Mouse (Mus musculus) forebrain, embryonic 10.5 days (tissue): ENCODE measurements around the gene Traf4. TPM values are rescaled to one million over a fixed set of nuclear protein-coding genes. Genes with fewer than 3 reads are reported as not detected.

ENCODE experiments used
- DNase-seq: peaks from one replicate; pipeline ENCODE4 v3.0.0-alpha.2; 2017; ENCODE audit warnings: low spot score; ENCODE audit errors: extremely low spot score
- H3K27ac ChIP-seq: fragments of 300-500 bp; sonication (generic); 2 replicates; pipeline ENCODE4 v1.5.1; 2016; ENCODE audit warnings: mild to moderate bottlenecking
- H3K27me3 ChIP-seq: fragments of 300-500 bp; sonication (generic); 2 replicates; pipeline ENCODE4 v1.6.1; 2016; ENCODE audit warnings: mild to moderate bottlenecking; ENCODE audit not compliant: poor library complexity, severe bottlenecking
- H3K36me3 ChIP-seq: fragments of 300-500 bp; sonication (generic); replicated peaks from 2 replicates; pipeline ENCODE4 v1.6.1; 2016; ENCODE audit warnings: mild to moderate bottlenecking, moderate library complexity
- H3K4me1 ChIP-seq: fragments of 300-500 bp; sonication (generic); 2 replicates; pipeline ENCODE4 v1.6.1; 2016
- H3K4me3 ChIP-seq: fragments of 300-500 bp; sonication (generic); 2 replicates; pipeline ENCODE4 v1.5.1; 2016; ENCODE audit warnings: mild to moderate bottlenecking, moderate library complexity
- H3K9me3 ChIP-seq: fragments of 300-500 bp; sonication (generic); 2 replicates; pipeline ENCODE4 v1.6.1; 2016; ENCODE audit warnings: mild to moderate bottlenecking, moderate library complexity
- WGBS: fragments of 180-500 bp; shearing (Covaris S2); methylation state at CpG from one replicate; pipeline ENCODE4 v1.1.7; 2016; 5-methylcytosine and 5-hydroxymethylcytosine counted together
- microRNA-seq: library from miRNA; unstranded; fragments of <30 nt; microRNA quantifications from one replicate; pipeline ENCODE4, GENCODE M21; 2017
- polyA plus RNA-seq: library from polyadenylated mRNA; unstranded; fragments of >200 nt; fragmentation: Nextera tagmentation; extraction: Ambion mirVana; gene quantifications from 2 replicates; pipeline ENCODE4 v1.2.1, GENCODE M21; 2016

Traf4 gene
- polyA plus RNA-seq, 1 experiment from 2014 or later, result 104 TPM

DNA sequence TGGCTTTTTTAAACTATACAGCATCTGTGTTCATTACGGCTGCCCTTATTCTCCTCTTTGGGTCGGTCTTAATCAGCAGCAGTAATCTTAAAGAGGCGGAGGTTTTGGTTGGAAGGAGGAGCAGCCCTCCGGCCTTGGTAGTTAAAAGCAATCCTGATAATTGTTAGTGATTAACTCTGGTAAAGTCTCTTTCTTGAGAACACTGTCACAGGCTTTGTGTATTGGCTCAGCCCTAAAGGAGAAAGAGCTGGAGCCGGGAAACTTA lies 49.3 kb downstream of the Traf4 start:
- H3K27me3 ChIP-seq, result no peaks in the 10 kb centered on the region
- H3K27ac ChIP-seq, result peak overlapping the region; percentile 96
- WGBS, result 5% methylated on average over 5 of the region's 5 CpGs
- H3K36me3 ChIP-seq, result 0 out of 2 replicates have a peak, but pooled peaks cover 3% of the 10 kb centered on the region
- H3K4me3 ChIP-seq, result peak overlapping the region; percentile 74
- peaks cover 41% of the 10 kb centered on the region for H3K4me1 ChIP-seq
- DNase-seq, result no peak
- H3K9me3 ChIP-seq, result no peaks in the 10 kb centered on the region

DNA sequence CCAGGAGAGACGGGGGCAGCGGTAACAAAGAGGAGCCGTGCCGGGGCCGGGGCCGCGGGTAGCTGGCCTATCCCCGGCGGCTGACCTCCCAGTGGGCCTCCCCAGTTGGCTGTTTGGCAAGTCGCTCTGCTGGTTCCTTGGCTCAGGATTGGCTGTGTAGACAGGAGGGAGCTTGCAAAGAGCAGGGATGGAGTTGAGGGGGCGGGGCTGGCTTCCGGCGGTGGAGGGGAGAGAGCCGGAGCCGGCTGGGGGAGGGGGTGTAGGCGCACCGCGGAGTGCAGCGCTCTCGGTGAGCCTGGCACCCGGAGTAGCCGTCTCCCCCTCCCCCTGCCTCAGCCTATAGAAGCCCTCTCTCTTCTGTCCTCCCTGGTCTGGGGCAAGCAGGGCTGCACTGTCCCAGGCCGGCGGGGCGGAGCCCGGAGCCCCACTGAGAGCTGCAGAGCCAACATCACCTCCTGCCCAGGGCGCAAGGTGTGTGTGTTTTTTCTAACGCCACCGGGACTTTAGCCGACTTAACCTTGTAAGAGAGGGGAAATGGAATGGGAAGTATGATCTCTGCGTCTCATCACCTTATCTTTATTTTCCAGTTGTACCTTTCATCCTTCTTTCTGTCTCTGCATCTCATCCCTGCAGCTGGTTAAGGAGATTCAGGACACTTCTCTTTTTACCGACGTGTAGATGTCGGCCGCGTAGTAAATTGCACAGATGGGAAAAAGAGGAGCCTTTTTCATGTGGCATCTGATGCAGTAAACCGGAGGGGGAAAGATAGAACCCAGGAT lies 49.8 kb downstream of the Traf4 start:
- peak; percentile 99 for DNase-seq
- 0 out of 2 replicates have a peak, but pooled peaks cover 3% of the 10 kb centered on the region for H3K36me3 ChIP-seq
- H3K9me3 ChIP-seq, result no peaks in the 10 kb centered on the region
- H3K4me3 ChIP-seq, result peak overlapping the region; percentile 74
- no peaks in the 10 kb centered on the region for H3K27me3 ChIP-seq
- peaks cover 41% of the 10 kb centered on the region for H3K4me1 ChIP-seq
- WGBS, result under 1% methylated on average over 37 of the region's 37 CpGs
- H3K27ac ChIP-seq, result peak overlapping the region; percentile 96

DNA sequence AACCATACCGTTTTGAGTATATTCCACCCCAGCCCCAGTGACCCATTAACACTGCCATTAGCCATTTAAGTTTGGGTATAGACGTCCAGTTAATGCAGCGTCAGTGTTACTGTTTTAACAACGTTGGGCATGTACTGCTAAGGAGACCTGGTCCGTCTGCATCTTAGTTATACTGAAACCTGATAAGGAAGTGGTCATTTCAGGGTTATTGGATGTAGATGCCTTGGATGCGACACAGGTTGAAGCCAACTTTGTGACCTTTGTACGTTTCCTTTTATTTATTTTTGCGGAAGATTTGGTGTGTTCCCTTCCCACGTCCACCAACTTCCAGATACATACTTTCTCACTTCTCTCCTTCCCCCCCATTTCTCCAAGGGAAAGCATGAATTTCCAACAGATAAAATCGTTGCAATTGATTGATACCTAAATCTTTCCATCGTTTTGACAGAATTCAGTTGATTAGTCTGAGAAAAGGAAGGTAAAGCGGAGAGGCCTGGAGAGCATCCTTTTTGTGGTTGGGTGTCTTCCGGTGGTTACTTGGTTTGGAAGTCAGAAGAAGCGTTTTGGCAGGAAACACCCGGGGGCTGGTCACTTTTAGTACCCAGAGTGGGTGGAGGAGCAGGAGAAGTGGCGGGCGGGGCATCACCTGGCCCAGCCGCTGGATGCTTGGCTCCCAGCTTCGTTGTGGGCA lies 50.6 kb downstream of the Traf4 start:
- 0 out of 2 replicates have a peak, but pooled peaks cover 3% of the 10 kb centered on the region for H3K36me3 ChIP-seq
- no peaks in the 10 kb centered on the region for H3K27me3 ChIP-seq
- WGBS, result 14% methylated on average over 19 of the region's 19 CpGs
- peak; percentile 21 for DNase-seq
- peaks cover 41% of the 10 kb centered on the region for H3K4me1 ChIP-seq
- peak overlapping the region; percentile 96 for H3K27ac ChIP-seq
- H3K9me3 ChIP-seq, result no peaks in the 10 kb centered on the region
- H3K4me3 ChIP-seq, result peak overlapping the region; percentile 74

DNA sequence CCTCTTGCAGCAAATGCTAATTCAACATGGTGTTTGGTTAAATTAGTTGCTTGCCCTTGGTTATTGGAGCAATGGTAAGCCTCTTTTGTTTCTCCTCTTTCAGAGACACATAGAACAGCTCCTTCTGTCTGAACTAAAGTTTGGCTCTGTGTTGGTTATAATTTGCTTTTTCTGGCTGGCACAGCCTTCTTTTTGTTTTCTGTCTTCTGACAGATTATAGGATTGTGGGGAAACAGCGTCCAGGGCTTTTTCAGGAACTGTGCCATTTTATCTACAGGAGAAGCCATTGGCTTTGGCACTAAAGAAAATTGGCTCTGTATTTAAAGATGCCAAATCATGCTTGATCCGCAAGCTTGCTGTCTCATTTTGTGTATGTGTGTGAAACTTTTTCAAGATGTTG lies 51.8 kb downstream of the Traf4 start:
- H3K36me3 ChIP-seq, result 0 out of 2 replicates have a peak, but pooled peaks cover 3% of the 10 kb centered on the region
- no peaks in the 10 kb centered on the region for H3K9me3 ChIP-seq
- H3K4me1 ChIP-seq, result peaks cover 41% of the 10 kb centered on the region
- DNase-seq, result no peak
- no peak overlapping the region for H3K4me3 ChIP-seq
- H3K27ac ChIP-seq, result no peak overlapping the region
- no peaks in the 10 kb centered on the region for H3K27me3 ChIP-seq
- WGBS, result 84% methylated on average over 2 of the region's 2 CpGs

Small RNAs within 50 kb of the gene (microRNA-seq; reads per million reads assigned to microRNA genes)
- gene Mir7653, result not detected

Other genes with a start within 250 kb of the Traf4 start
- 2.8 and 4.3 TPM in 2 replicates for gene Sez6, start 234.8 kb downstream of the Traf4 start, polyA plus RNA-seq
- 17.0 and 20.7 TPM in 2 replicates for gene Phf12, start 182.8 kb downstream of the Traf4 start, polyA plus RNA-seq
- 14.4 and 17.1 TPM in 2 replicates for gene Dhrs13, start 133.3 kb downstream of the Traf4 start, polyA plus RNA-seq
- 72.5 and 72.7 TPM in 2 replicates for gene Flot2, start 127.7 kb downstream of the Traf4 start, polyA plus RNA-seq
- 39.7 and 40.7 TPM in 2 replicates for gene Eral1, start 85.2 kb downstream of the Traf4 start, polyA plus RNA-seq
- 24.2 and 24.6 TPM in 2 replicates for gene Fam222b, start 70.9 kb downstream of the Traf4 start, polyA plus RNA-seq
- gene Nek8, start 11.1 kb upstream of the Traf4 start, polyA plus RNA-seq, result 10.6 and 11.7 TPM in 2 replicates
- 10.0 and 11.3 TPM in 2 replicates for gene Tlcd1, start 11.1 kb upstream of the Traf4 start, polyA plus RNA-seq
- 1,073 and 1,096 TPM in 2 replicates for gene Rpl23a, start 18.0 kb upstream of the Traf4 start, polyA plus RNA-seq
- 70.7 and 73.3 TPM in 2 replicates for gene Rab34, start 22.8 kb upstream of the Traf4 start, polyA plus RNA-seq
- gene Proca1, start 27.8 kb upstream of the Traf4 start, polyA plus RNA-seq, result 0.91 and 1.5 TPM in 2 replicates
- gene Sdf2, start 80.2 kb upstream of the Traf4 start, polyA plus RNA-seq, result 42.9 and 43.3 TPM in 2 replicates
- 37.1 and 39.2 TPM in 2 replicates for gene Supt6, start 80.4 kb upstream of the Traf4 start, polyA plus RNA-seq
- gene 2610507B11Rik, start 96.2 kb upstream of the Traf4 start, polyA plus RNA-seq, result 72.5 and 72.7 TPM in 2 replicates
- 0.26 and 0.52 TPM in 2 replicates for gene BC030499, start 125.3 kb upstream of the Traf4 start, polyA plus RNA-seq
- 74.9 and 76.6 TPM in 2 replicates for gene Spag5, start 135.9 kb upstream of the Traf4 start, polyA plus RNA-seq
- gene Aldoc, start 157.4 kb upstream of the Traf4 start, polyA plus RNA-seq, result 2.7 and 3.3 TPM in 2 replicates
- gene Pigs, start 162.8 kb upstream of the Traf4 start, polyA plus RNA-seq, result 76.3 and 77.5 TPM in 2 replicates
- 60.2 and 62.8 TPM in 2 replicates for gene Unc119, start 177.9 kb upstream of the Traf4 start, polyA plus RNA-seq
- not detected in 2 replicates for gene Foxn1, start 221.0 kb upstream of the Traf4 start, polyA plus RNA-seq